Mouse (Mus musculus) MEL (cell line): ENCODE measurements around the gene Aaas. TPM values are rescaled to one million over a fixed set of nuclear protein-coding genes. Genes with fewer than 3 reads are reported as not detected.
A peak's percentile ranks its signal among the peaks of the same experiment; 100 is the strongest.

Source experiments
- DNase-seq: peaks from one replicate; pipeline ENCODE4 v3.0.0; 2011; ENCODE audit warnings: low read depth, low spot score
- H3K27ac ChIP-seq: 2 replicates; pipeline ENCODE4 v1.5.1; 2012; ENCODE audit warnings: low read depth, mild to moderate bottlenecking, control low read depth, low read length, moderate library complexity; ENCODE audit not compliant: control insufficient read depth
- H3K27me3 ChIP-seq, 2 experiments: fragments of 150-350 bp in 1 of 2; sonication (generic) in 1 of 2; 2 replicates each; pipeline ENCODE4 v1.6.1; 2012; ENCODE audit warnings: low read length in 2 of 2, mild to moderate bottlenecking in 2 of 2, improper control_type of control experiment in 1 of 2, moderate library complexity in 1 of 2; ENCODE audit not compliant: insufficient read depth in 2 of 2, control insufficient read depth in 1 of 2
- H3K36me3 ChIP-seq, 2 experiments: 2 replicates each; pipeline ENCODE4 v1.6.1; 2012 to 2014; ENCODE audit warnings: low read length in 2 of 2, improper control_type of control experiment in 1 of 2, inconsistent platforms in 1 of 2, mild to moderate bottlenecking in 1 of 2; ENCODE audit not compliant: insufficient read depth in 2 of 2, control insufficient read depth in 1 of 2
- H3K4me1 ChIP-seq, 2 experiments: fragments of 150-350 bp in 1 of 2; sonication (generic) in 1 of 2; 2 replicates each; pipeline ENCODE4 v1.6.1; 2012; ENCODE audit warnings: low read length in 2 of 2, improper control_type of control experiment in 1 of 2, mild to moderate bottlenecking in 1 of 2; ENCODE audit not compliant: insufficient read depth in 2 of 2, control insufficient read depth in 1 of 2
- H3K4me3 ChIP-seq, 2 experiments: fragments of 150-350 bp in 1 of 2; sonication (generic) in 1 of 2; 2 replicates each; pipeline ENCODE4 v1.5.1; 2012; ENCODE audit warnings: low read depth in 2 of 2, low read length in 2 of 2, mild to moderate bottlenecking in 2 of 2, moderate library complexity in 2 of 2, control low read depth in 1 of 2, improper control_type of control experiment in 1 of 2; ENCODE audit not compliant: control insufficient read depth in 1 of 2, insufficient read depth in 1 of 2
- H3K79me2 ChIP-seq: 2 replicates; pipeline ENCODE4 v1.6.1; 2012; ENCODE audit warnings: mild to moderate bottlenecking, low read length, moderate library complexity; ENCODE audit not compliant: control insufficient read depth, poor library complexity, insufficient read depth
- H3K9ac ChIP-seq: 2 replicates; pipeline ENCODE4 v1.6.1; 2012; ENCODE audit warnings: low read depth, mild to moderate bottlenecking, control low read depth, low read length, moderate library complexity; ENCODE audit not compliant: control insufficient read depth, poor library complexity, severe bottlenecking
- H3K9me3 ChIP-seq: fragments of 150-350 bp; sonication (generic); replicated peaks from 2 replicates; pipeline ENCODE4 v1.6.1; 2012; ENCODE audit warnings: mild to moderate bottlenecking, low read length, improper control_type of control experiment, moderate library complexity; ENCODE audit not compliant: insufficient read depth
- BHLHE40 ChIP-seq: IDR thresholded peaks from 2 replicates; pipeline ENCODE4 v1.6.1; 2012; ENCODE audit warnings: low read depth, mild to moderate bottlenecking, inconsistent platforms, low read length, improper control_type of control experiment, borderline replicate concordance
- CHD1 ChIP-seq: IDR thresholded peaks from 2 replicates; pipeline ENCODE4 v1.6.1; 2012; ENCODE audit warnings: low read depth, mild to moderate bottlenecking, inconsistent platforms, low read length, improper control_type of control experiment
- CHD2 ChIP-seq: IDR thresholded peaks from 2 replicates; pipeline ENCODE4 v1.6.1; 2011; ENCODE audit warnings: low read length, improper control_type of control experiment
- CTCF ChIP-seq, 3 experiments: IDR thresholded peaks in 2 of 3; conservative IDR thresholded peaks in 1 of 3; 2 replicates each; pipeline ENCODE4 v1.5.1; 2011 to 2012; ENCODE audit warnings: low read length in 3 of 3, low read depth in 2 of 3, mild to moderate bottlenecking in 2 of 3, improper control_type of control experiment in 1 of 3, inconsistent platforms in 1 of 3, mixed read lengths in 1 of 3, moderate library complexity in 1 of 3; ENCODE audit not compliant: control insufficient read depth in 1 of 3, insufficient read depth in 1 of 3, poor library complexity in 1 of 3, severe bottlenecking in 1 of 3
- E2F4 ChIP-seq: IDR thresholded peaks from 2 replicates; pipeline ENCODE4 v1.6.1; 2011; ENCODE audit warnings: low read depth, low read length, improper control_type of control experiment, borderline replicate concordance
- EP300 ChIP-seq, 2 experiments: IDR thresholded peaks; 2 replicates each; pipeline ENCODE4 v1.6.1; 2011; ENCODE audit warnings: improper control_type of control experiment in 2 of 2, low read length in 2 of 2, low read depth in 1 of 2, mild to moderate bottlenecking in 1 of 2
- ETS1 ChIP-seq: IDR thresholded peaks from 2 replicates; pipeline ENCODE4 v1.6.1; 2012; ENCODE audit warnings: low read depth, mild to moderate bottlenecking, inconsistent platforms, low read length, improper control_type of control experiment, moderate library complexity
- GABPA ChIP-seq: IDR thresholded peaks from 2 replicates; pipeline ENCODE4 v1.6.1; 2012; ENCODE audit warnings: low read depth, mild to moderate bottlenecking, inconsistent platforms, low read length, improper control_type of control experiment, moderate library complexity
- GATA1 ChIP-seq: IDR thresholded peaks from 2 replicates; pipeline ENCODE4 v1.6.1; 2011; ENCODE audit warnings: low read depth, low read length, improper control_type of control experiment
- HCFC1 ChIP-seq: IDR thresholded peaks from 2 replicates; pipeline ENCODE4 v1.6.1; 2012; ENCODE audit warnings: low read depth, mild to moderate bottlenecking, inconsistent platforms, low read length, improper control_type of control experiment, moderate library complexity
- KAT2A ChIP-seq: conservative IDR thresholded peaks from 2 replicates; pipeline ENCODE4 v1.6.1; 2012; ENCODE audit warnings: low read depth, low read length, improper control_type of control experiment, inconsistent platforms
- MAFK ChIP-seq: IDR thresholded peaks from 2 replicates; pipeline ENCODE4 v1.6.1; 2011; ENCODE audit warnings: low read depth, mild to moderate bottlenecking, low read length, improper control_type of control experiment, borderline replicate concordance
- MAX ChIP-seq: IDR thresholded peaks from 2 replicates; pipeline ENCODE4 v1.6.1; 2011; ENCODE audit warnings: low read length, improper control_type of control experiment
- MAZ ChIP-seq: IDR thresholded peaks from 2 replicates; pipeline ENCODE4 v1.6.1; 2012; ENCODE audit warnings: low read depth, mild to moderate bottlenecking, inconsistent platforms, low read length, improper control_type of control experiment
- MEF2A ChIP-seq: IDR thresholded peaks from 2 replicates; pipeline ENCODE4 v1.6.1; 2014; ENCODE audit warnings: low read depth, mild to moderate bottlenecking, inconsistent platforms, low read length, improper control_type of control experiment; ENCODE audit not compliant: poor library complexity, insufficient replicate concordance, severe bottlenecking; ENCODE audit errors: extremely low read depth
- MYB ChIP-seq: IDR thresholded peaks from 2 replicates; pipeline ENCODE4 v1.6.1; 2011; ENCODE audit warnings: mild to moderate bottlenecking, low read depth, low read length, improper control_type of control experiment
- MYC ChIP-seq: IDR thresholded peaks from 2 replicates; pipeline ENCODE4 v1.6.1; 2011; ENCODE audit warnings: low read depth, mild to moderate bottlenecking, low read length, improper control_type of control experiment, moderate library complexity
- NRF1 ChIP-seq: IDR thresholded peaks from 2 replicates; pipeline ENCODE4 v1.6.1; 2014; ENCODE audit warnings: low read depth, mild to moderate bottlenecking, inconsistent platforms, low read length, improper control_type of control experiment, moderate library complexity; ENCODE audit not compliant: poor library complexity, insufficient read depth, severe bottlenecking
- POLR2A ChIP-seq, 2 experiments: IDR thresholded peaks; 2 replicates each; pipeline ENCODE4 v1.6.1; 2011 to 2012; ENCODE audit warnings: low read length in 2 of 2, mild to moderate bottlenecking in 2 of 2, control low read depth in 1 of 2, improper control_type of control experiment in 1 of 2, low read depth in 1 of 2, moderate library complexity in 1 of 2; ENCODE audit not compliant: control insufficient read depth in 1 of 2, insufficient read depth in 1 of 2, poor library complexity in 1 of 2
- POLR2AphosphoS5 ChIP-seq: IDR thresholded peaks from 2 replicates; pipeline ENCODE4 v1.6.1; 2012; ENCODE audit warnings: low read depth, borderline replicate concordance, mild to moderate bottlenecking, inconsistent platforms, low read length, moderate library complexity, mixed read lengths
- RAD21 ChIP-seq: IDR thresholded peaks from 2 replicates; pipeline ENCODE4 v1.6.1; 2011; ENCODE audit warnings: mild to moderate bottlenecking, low read depth, low read length, improper control_type of control experiment
- RCOR1 ChIP-seq: IDR thresholded peaks from 2 replicates; pipeline ENCODE4 v1.6.1; 2012; ENCODE audit warnings: low read depth, mild to moderate bottlenecking, inconsistent platforms, low read length, improper control_type of control experiment
- SIN3A ChIP-seq: IDR thresholded peaks from 2 replicates; pipeline ENCODE4 v1.6.1; 2012; ENCODE audit warnings: low read length, improper control_type of control experiment, inconsistent platforms
- SMC3 ChIP-seq: IDR thresholded peaks from 2 replicates; pipeline ENCODE4 v1.6.1; 2011; ENCODE audit warnings: low read depth, low read length, improper control_type of control experiment
- TAL1 ChIP-seq: IDR thresholded peaks from 2 replicates; pipeline ENCODE4 v1.6.1; 2012; ENCODE audit warnings: mild to moderate bottlenecking, inconsistent platforms, low read length, moderate library complexity, mixed read lengths
- TBP ChIP-seq: IDR thresholded peaks from 2 replicates; pipeline ENCODE4 v1.8.0; 2011; ENCODE audit warnings: low read depth, low read length, improper control_type of control experiment
- TCF12 ChIP-seq: IDR thresholded peaks from 2 replicates; pipeline ENCODE4 v1.6.1; 2014; ENCODE audit warnings: low read depth, mild to moderate bottlenecking, inconsistent platforms, low read length, improper control_type of control experiment, moderate library complexity
- UBTF ChIP-seq: IDR thresholded peaks from 2 replicates; pipeline ENCODE4 v1.6.1; 2012; ENCODE audit warnings: low read depth, mild to moderate bottlenecking, inconsistent platforms, low read length, improper control_type of control experiment, moderate library complexity, borderline replicate concordance; ENCODE audit not compliant: insufficient read depth
- USF1 ChIP-seq: IDR thresholded peaks from 2 replicates; pipeline ENCODE4 v1.6.1; 2014; ENCODE audit warnings: low read depth, mild to moderate bottlenecking, inconsistent platforms, low read length, improper control_type of control experiment, moderate library complexity
- USF2 ChIP-seq, 2 experiments: IDR thresholded peaks; 2 replicates each; pipeline ENCODE4 v1.6.1; 2011 to 2012; ENCODE audit warnings: improper control_type of control experiment in 2 of 2, low read length in 2 of 2, borderline replicate concordance in 1 of 2, inconsistent platforms in 1 of 2, low read depth in 1 of 2, mild to moderate bottlenecking in 1 of 2; ENCODE audit not compliant: insufficient read depth in 1 of 2
- ZC3H11A ChIP-seq: IDR thresholded peaks from 2 replicates; pipeline ENCODE4 v1.6.1; 2012; ENCODE audit warnings: low read depth, mild to moderate bottlenecking, inconsistent platforms, low read length, improper control_type of control experiment
- ZKSCAN1 ChIP-seq: IDR thresholded peaks from 2 replicates; pipeline ENCODE4 v1.6.1; 2012; ENCODE audit warnings: low read depth, mild to moderate bottlenecking, inconsistent platforms, low read length, improper control_type of control experiment, moderate library complexity
- ZMIZ1 ChIP-seq: IDR thresholded peaks from 2 replicates; pipeline ENCODE4 v1.6.1; 2012; ENCODE audit warnings: low read depth, mild to moderate bottlenecking, inconsistent platforms, low read length, improper control_type of control experiment, moderate library complexity
- ZNF384 ChIP-seq: IDR thresholded peaks from 2 replicates; pipeline ENCODE4 v1.6.1; 2012; ENCODE audit warnings: low read depth, mild to moderate bottlenecking, inconsistent platforms, low read length, improper control_type of control experiment
- polyA plus RNA-seq, 2 experiments: library from polyadenylated mRNA; stranded (reverse) in 1 of 2; unstranded in 1 of 2; fragments of >175 nt in 1 of 2; fragments of >200 nt in 1 of 2; gene quantifications; 2 replicates each; pipeline versions ENCODE4 v1.2.1 to v1.2.4; 2012; ENCODE audit warnings: low replicate concordance in 2 of 2, low read depth in 1 of 2; ENCODE audit not compliant: insufficient read length in 2 of 2, insufficient read depth in 1 of 2, missing spikeins in 1 of 2
- total RNA-seq: library from RNA; depleted of rRNA; stranded (reverse); fragments of 300-350 nt; gene quantifications from 2 replicates; pipeline ENCODE4 v1.2.3, GENCODE M21; 2012

Gene Aaas
- total and polyA plus RNA-seq, 3 experiments: 48.7 to 205 TPM; not detected in 1

DNA sequence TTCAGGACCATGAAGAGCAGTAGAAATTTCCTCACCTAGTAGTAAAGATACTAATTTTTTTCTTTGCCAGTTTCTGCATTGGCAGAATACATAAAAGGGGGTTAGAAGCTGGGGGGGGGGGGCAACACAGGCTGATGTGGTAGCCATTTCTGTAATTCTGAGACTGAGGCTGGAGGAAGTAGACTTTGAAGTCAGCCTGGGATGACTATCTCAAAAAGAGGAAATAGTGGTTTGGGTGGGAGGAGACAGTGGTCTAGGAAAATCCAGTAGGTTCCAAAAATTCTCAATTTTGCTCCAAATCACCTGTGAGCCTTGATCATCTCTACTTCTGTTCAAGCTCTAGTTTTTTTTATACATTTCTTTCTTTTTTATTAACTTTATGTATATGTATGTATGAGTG is 39.1 kb downstream of the Aaas start:
- no peak overlapping the region for H3K4me3 ChIP-seq
- no peak overlapping the region for H3K9ac ChIP-seq
- peaks cover 8 to 33% of the 10 kb centered on the region in 2 experiments for H3K36me3 ChIP-seq
- no peaks in the 10 kb centered on the region for H3K79me2 ChIP-seq
- TF ChIP-seq MAZ: no peak
- TF ChIP-seq NRF1: no peak
- peak; percentile 32; the same call in 1 of the 2 replicates for TF ChIP-seq SIN3A
- TF ChIP-seq ZC3H11A: no peak
- no peak for TF ChIP-seq MYC
- TF ChIP-seq RAD21: no peak
- TF ChIP-seq USF2 (IDR thresholded peaks at IDR 0.05; ENCODE audit: borderline replicate concordance in 1 of 2, insufficient read depth in 1 of 2, low read depth in 1 of 2, low read length in 2 of 2): no peak
- 0 out of 2 replicates have a peak, but pooled peaks have one; percentile 17 for TF ChIP-seq TBP
- no peak for TF ChIP-seq CTCF (IDR thresholded peaks at IDR 0.05 in 2 of 3, conservative IDR thresholded peaks at IDR 0.05 in 1 of 3; ENCODE audit: control insufficient read depth in 1 of 3, insufficient read depth in 1 of 3, low read depth in 2 of 3, low read length in 3 of 3, poor library complexity in 1 of 3, severe bottlenecking in 1 of 3)
- no peak for TF ChIP-seq CHD1
- no peak for TF ChIP-seq SMC3
- TF ChIP-seq ETS1: peak; percentile 39; the same call in 1 of the 2 replicates
- TF ChIP-seq MYB: no peak
- TF ChIP-seq TCF12: no peak
- no peak for TF ChIP-seq HCFC1
- no peak for TF ChIP-seq GABPA
- TF ChIP-seq UBTF: no peak
- TF ChIP-seq CHD2: no peak
- TF ChIP-seq BHLHE40: no peak
- no peak for TF ChIP-seq POLR2A (IDR thresholded peaks at IDR 0.05; ENCODE audit: control insufficient read depth in 1 of 2, insufficient read depth in 1 of 2, low read depth in 1 of 2, low read length in 2 of 2, poor library complexity in 1 of 2)
- TF ChIP-seq ZMIZ1: no peak
- no peak for TF ChIP-seq USF1
- no peak for TF ChIP-seq E2F4
- peak; percentile 73 for TF ChIP-seq RCOR1
- peak; percentile 42 to 78; a peak in 3 of 4 replicates for TF ChIP-seq EP300 (IDR thresholded peaks at IDR 0.05; ENCODE audit: low read depth in 1 of 2, low read length in 2 of 2)
- TF ChIP-seq GATA1: no peak
- no peak for TF ChIP-seq MAFK
- TF ChIP-seq MAX: no peak
- no peak for TF ChIP-seq KAT2A
- no peak for TF ChIP-seq TAL1
- TF ChIP-seq ZKSCAN1: no peak
- TF ChIP-seq ZNF384: 0 out of 2 replicates have a peak, but pooled peaks have one; percentile 15
- TF ChIP-seq MEF2A: no peak
- no peak for TF ChIP-seq POLR2AphosphoS5
- peaks cover 5% of the 10 kb centered on the region in 2 experiments for H3K4me1 ChIP-seq
- H3K27ac ChIP-seq: no peak overlapping the region
- peak; percentile 84 for DNase-seq
- no peaks in the 10 kb centered on the region for H3K9me3 ChIP-seq
- no peaks in the 10 kb centered on the region for H3K27me3 ChIP-seq
